Mouse (Mus musculus) G1E (cell line): ENCODE measurements around the gene Pex16. TPM values are rescaled to one million over a fixed set of nuclear protein-coding genes. Genes with fewer than 3 reads are reported as not detected.

Experiments
- ATAC-seq: 2 replicates; pipeline ENCODE4 v1.8.0; 2016; ENCODE audit warnings: mild to moderate bottlenecking; ENCODE audit not compliant: insufficient number of reproducible peaks, poor library complexity, low FRiP score, severe bottlenecking; ENCODE audit errors: extremely low read depth
- DNase-seq: peaks from one replicate; pipeline ENCODE4 v3.0.0; 2012; ENCODE audit warnings: low spot score
- H3K27me3 ChIP-seq: 2 replicates; pipeline ENCODE4 v1.6.1; 2012; ENCODE audit warnings: mild to moderate bottlenecking, low read length, inconsistent platforms; ENCODE audit not compliant: insufficient read depth
- H3K36me3 ChIP-seq: replicated peaks from 2 replicates; pipeline ENCODE3; 2012; ENCODE audit warnings: mild to moderate bottlenecking, inconsistent platforms
- H3K4me1 ChIP-seq: 2 replicates; pipeline ENCODE4 v1.6.1; 2012; ENCODE audit warnings: low read depth, low read length, inconsistent platforms, mixed read lengths; ENCODE audit not compliant: insufficient read depth
- H3K4me3 ChIP-seq: 2 replicates; pipeline ENCODE4 v1.5.1; 2012; ENCODE audit warnings: low read depth, mild to moderate bottlenecking, inconsistent platforms, low read length, moderate library complexity, mixed read lengths
- H3K9me3 ChIP-seq: replicated peaks from 2 replicates; pipeline ENCODE4 v1.6.1; 2012; ENCODE audit warnings: inconsistent platforms
- CTCF ChIP-seq: IDR thresholded peaks from 2 replicates; pipeline ENCODE4 v1.5.1; 2012; ENCODE audit warnings: low read depth, low read length, inconsistent platforms, mixed read lengths
- GATA1 ChIP-seq: IDR thresholded peaks from 2 replicates; pipeline ENCODE4 v1.6.1; 2012; ENCODE audit warnings: borderline replicate concordance, low read length, inconsistent platforms, mixed read lengths
- GATA2 ChIP-seq: IDR thresholded peaks from 2 replicates; pipeline ENCODE4 v1.6.1; 2012; ENCODE audit warnings: low read depth, low read length, inconsistent platforms, borderline replicate concordance
- POLR2AphosphoS5 ChIP-seq: IDR thresholded peaks from 2 replicates; pipeline ENCODE4 v1.6.1; 2012; ENCODE audit warnings: low read depth, low read length, inconsistent platforms; ENCODE audit not compliant: insufficient replicate concordance
- TAL1 ChIP-seq: conservative IDR thresholded peaks from 2 replicates; pipeline ENCODE4 v1.6.1; 2012; ENCODE audit warnings: low read depth, low read length, inconsistent platforms, mixed read lengths
- polyA plus RNA-seq: library from polyadenylated mRNA; stranded (reverse); fragments of >175 nt; gene quantifications from 2 replicates; pipeline ENCODE4 v1.2.3, GENCODE M21; 2012
- total RNA-seq, 2 experiments: library from RNA; stranded (forward) in 1 of 2; stranded (reverse) in 1 of 2; fragments of 200-1000 nt in 1 of 2; fragments of >200 nt in 1 of 2; fragmentation: Nextera tagmentation in 1 of 2; gene quantifications; 2 replicates each; pipeline ENCODE4 v1.2.3; 2014 to 2017

The Pex16 gene
- total and polyA plus RNA-seq, 3 experiments, result 6.9 to 22.0 (median 13.3) TPM

GRCm38 (mm10) chr2:92354224-92354623, 20.3 kb upstream of the Pex16 start:
- no peak for DNase-seq
- Histone ChIP-seq H3K4me3 (no peak overlapping the region), H3K9me3 (no peaks in the 10 kb centered on the region), H3K27me3 (no peaks in the 10 kb centered on the region), H3K36me3 (peaks cover 54% of the 10 kb centered on the region), H3K4me1 (no peaks in the 10 kb centered on the region; the same call in 1 of the 2 replicates)
- ATAC-seq, result no peak
- TF ChIP-seq POLR2AphosphoS5 (no peak), CTCF (no peak), GATA1 (no peak), GATA2 (no peak), TAL1 (no peak)

- Histone ChIP-seq H3K36me3 (peaks cover 46% of the 10 kb centered on the region), H3K9me3 (no peaks in the 10 kb centered on the region), H3K4me3 (no peak overlapping the region), H3K4me1 (no peaks in the 10 kb centered on the region), H3K27me3 (peaks cover 11% of the 10 kb centered on the region; the same call in 1 of the 2 replicates)
- DNase-seq (no peak), ATAC-seq (no peak)
- TF ChIP-seq CTCF (no peak), TAL1 (no peak), GATA1 (no peak), POLR2AphosphoS5 (no peak), GATA2 (no peak)
These were observed 15.2 kb upstream of the Pex16 start for GRCm38 (mm10) chr2:92359301-92359700.

- Histone ChIP-seq H3K36me3 (peaks cover 46% of the 10 kb centered on the region), H3K4me1 (no peaks in the 10 kb centered on the region), H3K9me3 (no peaks in the 10 kb centered on the region), H3K27me3 (peaks cover 14% of the 10 kb centered on the region; the same call in 1 of the 2 replicates), H3K4me3 (no peak overlapping the region)
- ATAC-seq, result no peak
- TF ChIP-seq GATA2 (no peak), POLR2AphosphoS5 (no peak), CTCF (no peak)
- DNase-seq, result no peak
These were observed 14.2 kb upstream of the Pex16 start for GRCm38 (mm10) chr2:92360186-92360823.

- Histone ChIP-seq H3K4me1 (no peaks in the 10 kb centered on the region), H3K36me3 (peaks cover 44% of the 10 kb centered on the region), H3K27me3 (peaks cover 19% of the 10 kb centered on the region; the same call in 1 of the 2 replicates), H3K4me3 (no peak overlapping the region), H3K9me3 (no peaks in the 10 kb centered on the region)
- ATAC-seq (no peak), DNase-seq (no peak)
- TF ChIP-seq POLR2AphosphoS5 (no peak), GATA1 (no peak), TAL1 (no peak), CTCF (no peak), GATA2 (no peak)
These were observed 13.6 kb upstream of the Pex16 start for GRCm38 (mm10) chr2:92360893-92361292.

GRCm38 (mm10) chr2:92361795-92362194, 12.7 kb upstream of the Pex16 start:
- H3K4me1 ChIP-seq, result no peaks in the 10 kb centered on the region
- ATAC-seq (no peak), DNase-seq (no peak)
- H3K27me3 ChIP-seq, result peaks cover 25% of the 10 kb centered on the region; the same call in 1 of the 2 replicates
- no peak overlapping the region for H3K4me3 ChIP-seq
- no peak for TF ChIP-seq POLR2AphosphoS5
- peaks cover 43% of the 10 kb centered on the region for H3K36me3 ChIP-seq
- no peaks in the 10 kb centered on the region for H3K9me3 ChIP-seq

- no peak for ATAC-seq
These were observed 11.8 kb upstream of the Pex16 start for GRCm38 (mm10) chr2:92362571-92363228.

More at GRCm38 (mm10) chr2:92362571-92363228, 11.8 kb upstream of the Pex16 start:
- H3K27me3 ChIP-seq, result peaks cover 34% of the 10 kb centered on the region; the same call in 1 of the 2 replicates
- no peak overlapping the region for H3K4me3 ChIP-seq
- no peak for TF ChIP-seq TAL1
- no peak for TF ChIP-seq GATA2
- TF ChIP-seq POLR2AphosphoS5, result no peak
- TF ChIP-seq GATA1, result no peak
- TF ChIP-seq CTCF, result no peak
- DNase-seq, result no peak
- H3K4me1 ChIP-seq, result peaks cover 6% of the 10 kb centered on the region; the same call in 1 of the 2 replicates
- H3K36me3 ChIP-seq, result peaks cover 36% of the 10 kb centered on the region
- no peaks in the 10 kb centered on the region for H3K9me3 ChIP-seq
